Mouse (Mus musculus): ENCODE measurements around the gene Bcl9l.

DNA sequence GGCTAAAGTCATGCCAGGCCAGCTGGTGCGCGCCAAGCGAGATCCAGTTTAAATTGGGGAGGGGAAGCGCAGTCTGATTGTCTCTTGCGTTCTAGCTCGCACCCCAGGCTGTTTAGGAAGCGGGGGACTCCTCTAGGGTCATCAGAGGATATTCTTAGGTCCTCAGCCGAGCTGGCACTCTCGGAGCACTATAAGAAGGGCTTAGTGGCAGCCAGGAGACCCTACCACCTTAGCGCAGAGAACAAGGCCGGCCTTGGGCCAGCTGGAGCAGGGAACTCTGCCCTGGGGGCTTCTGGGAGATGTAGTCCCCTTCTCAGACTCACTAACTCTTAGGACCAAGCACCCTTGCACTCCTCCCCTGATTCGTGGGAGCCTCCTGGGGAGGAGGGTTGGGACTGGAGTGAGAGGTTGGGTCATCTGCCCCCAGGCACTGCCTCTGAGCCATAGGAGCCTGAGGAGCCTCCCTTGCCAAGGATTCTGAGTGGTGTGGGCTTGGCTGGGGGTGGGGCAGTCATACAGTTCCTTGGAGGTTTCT is 952 bp downstream of the Bcl9l start:
- TF ChIP-seq CTCF (IDR thresholded peaks at IDR 0.05; ENCODE audit: low read depth) (no peak), EP300 (IDR thresholded peaks at IDR 0.05; ENCODE audit: low read depth) (no peak)
